In genomic region chr1:133190550-133190949, GRCm38 (mm10) we compare ENCODE assay signal across 16 mouse cellular contexts. TPM values are rescaled to one million over a fixed set of nuclear protein-coding genes. Genes with fewer than 3 reads are reported as not detected.
DNase-seq lines count a peak whose midpoint lies in the region; ATAC-seq lines count a peak whose summit lies in the region.
"Had no signal": no experiment of that assay in that cellular context is flagged by ENCODE, and none has a peak within 500 bp of the region (broad histone marks: within the 10 kb centered on the region; RNA-seq: fewer than 3 reads in every experiment).

No protein-coding gene starts in this region.

- H3K27me3 ChIP-seq in hindbrain, embryonic 13.5 days: no peaks in the 10 kb centered on the region
- H3K27me3 ChIP-seq in hindbrain, embryonic 16.5 days (replicated peaks; ENCODE audit: control insufficient read depth, insufficient read depth, low read length): no peaks in the 10 kb centered on the region
- no peaks in the 10 kb centered on the region for H3K27me3 ChIP-seq in intestine, embryonic 15.5 days (replicated peaks)
- no peaks in the 10 kb centered on the region for H3K27me3 ChIP-seq in stomach, embryonic 14.5 days (ENCODE audit: control insufficient read depth, insufficient read depth, low read length)
- H3K27me3 ChIP-seq: heart, embryonic 13.5 days; midbrain, embryonic 13.5 days had no signal

- 0 out of 2 replicates have a peak overlapping the region, but pooled peaks have one; percentile 4 for H3K27ac ChIP-seq in hindbrain, embryonic 13.5 days
- H3K27ac ChIP-seq in hindbrain, embryonic 16.5 days (ENCODE audit: low read depth, low read length): no peak overlapping the region
- peak overlapping the region; percentile 70 for H3K27ac ChIP-seq in intestine, embryonic 15.5 days
- peak overlapping the region; percentile 41; the same call in 1 of the 2 replicates for H3K27ac ChIP-seq in stomach, embryonic 14.5 days (ENCODE audit: low read length)
- H3K27ac ChIP-seq: forebrain, embryonic 15.5 days; heart, embryonic 13.5 days; left cerebral cortex, adult 2 months had no signal

- 92% methylated on average over 9 of the region's 9 CpGs for WGBS in hindbrain, embryonic 13.5 days
- WGBS in hindbrain, embryonic 16.5 days: 85% methylated on average over 9 of the region's 9 CpGs
- 55% methylated on average over 9 of the region's 9 CpGs for WGBS in intestine, embryonic 15.5 days
- 58% methylated on average over 9 of the region's 9 CpGs for whole genome bisulfite sequencing in stomach, embryonic 14.5 days

- H3K36me3 ChIP-seq in hindbrain, embryonic 13.5 days: peaks cover 8% of the 10 kb centered on the region
- H3K36me3 ChIP-seq in hindbrain, embryonic 16.5 days (ENCODE audit: control insufficient read depth, insufficient read depth, low read length): no peaks in the 10 kb centered on the region
- no peaks in the 10 kb centered on the region for H3K36me3 ChIP-seq in intestine, embryonic 15.5 days
- no peaks in the 10 kb centered on the region; the same call in 1 of the 2 replicates for H3K36me3 ChIP-seq in stomach, embryonic 14.5 days (ENCODE audit: control insufficient read depth, insufficient read depth, low read length)
- H3K36me3 ChIP-seq: forebrain, embryonic 15.5 days had no signal

- no peak overlapping the region for H3K9ac ChIP-seq in hindbrain, embryonic 13.5 days
- no peak overlapping the region for H3K9ac ChIP-seq in hindbrain, embryonic 16.5 days (ENCODE audit: low read depth, low read length)
- no peak overlapping the region for H3K9ac ChIP-seq in intestine, embryonic 15.5 days
- H3K9ac ChIP-seq in stomach, embryonic 14.5 days (replicated peaks; ENCODE audit: low read depth, low read length): no peak overlapping the region
- H3K9ac ChIP-seq: forebrain, embryonic 15.5 days; heart, embryonic 13.5 days; midbrain, embryonic 13.5 days had no signal

- H3K4me2 ChIP-seq in hindbrain, embryonic 13.5 days: no peak overlapping the region
- H3K4me2 ChIP-seq in hindbrain, embryonic 16.5 days (ENCODE audit: low read length): no peak overlapping the region
- no peak overlapping the region for H3K4me2 ChIP-seq in intestine, embryonic 15.5 days (replicated peaks)
- H3K4me2 ChIP-seq in stomach, embryonic 14.5 days (replicated peaks; ENCODE audit: low read depth, low read length): no peak overlapping the region
- H3K4me2 ChIP-seq: forebrain, embryonic 15.5 days; heart, embryonic 13.5 days; midbrain, embryonic 13.5 days had no signal

- no peaks in the 10 kb centered on the region for H3K9me3 ChIP-seq in hindbrain, embryonic 13.5 days
- no peaks in the 10 kb centered on the region for H3K9me3 ChIP-seq in hindbrain, embryonic 16.5 days (ENCODE audit: control insufficient read depth, low read length)
- no peaks in the 10 kb centered on the region for H3K9me3 ChIP-seq in intestine, embryonic 15.5 days
- H3K9me3 ChIP-seq in stomach, embryonic 14.5 days (ENCODE audit: control insufficient read depth, low read depth, low read length): no peaks in the 10 kb centered on the region
- H3K9me3 ChIP-seq: forebrain, embryonic 15.5 days; midbrain, embryonic 13.5 days had no signal

- no peak for ATAC-seq in hindbrain, embryonic 13.5 days (ENCODE audit: low FRiP score)
- no peak for ATAC-seq in hindbrain, embryonic 16.5 days
- ATAC-seq in intestine, embryonic 15.5 days: peak; percentile 97
- peak; percentile 70 for ATAC-seq in stomach, embryonic 14.5 days (ENCODE audit: insufficient number of reproducible peaks, insufficient read depth, low FRiP score, low read depth)
- ATAC-seq: forebrain, embryonic 15.5 days; midbrain, embryonic 13.5 days had no signal

- peaks cover 70% of the 10 kb centered on the region for H3K4me1 ChIP-seq in hindbrain, embryonic 13.5 days (replicated peaks)
- H3K4me1 ChIP-seq in hindbrain, embryonic 16.5 days (ENCODE audit: control insufficient read depth, insufficient read depth, low read depth, low read length): peaks cover 20% of the 10 kb centered on the region
- 0 out of 2 replicates have a peak, but pooled peaks cover 11% of the 10 kb centered on the region for H3K4me1 ChIP-seq in intestine, embryonic 15.5 days (replicated peaks)
- H3K4me1 ChIP-seq in stomach, embryonic 14.5 days (ENCODE audit: control insufficient read depth, insufficient read depth, low read length): no peaks in the 10 kb centered on the region

- H3K4me3 ChIP-seq in hindbrain, embryonic 13.5 days: no peak overlapping the region
- no peak overlapping the region for H3K4me3 ChIP-seq in hindbrain, embryonic 16.5 days (ENCODE audit: low read length)
- no peak overlapping the region for H3K4me3 ChIP-seq in intestine, embryonic 15.5 days (replicated peaks)
- H3K4me3 ChIP-seq in stomach, embryonic 14.5 days (ENCODE audit: low read depth, low read length): no peak overlapping the region
- H3K4me3 ChIP-seq: forebrain, embryonic 15.5 days; heart, embryonic 13.5 days; left cerebral cortex, adult 2 months; midbrain, embryonic 13.5 days; myocyte had no signal

- peak; percentile 40 for DNase-seq in thymus, postnatal 25 days
- no peak for DNase-seq in testis, postnatal 10 days (ENCODE audit: low spot score)
- DNase-seq in heart, adult 18-20 months: no peak
- DNase-seq in kidney, postnatal 10 days: no peak
- DNase-seq: cerebellum, postnatal 14 days; heart, postnatal 36 days; lung, postnatal 4 days had no signal

RNA-seq across cellular contexts. Expression of gene Plekha6, which starts 26.5 kb away (rescaled TPM):
- 20.4 and 20.7 TPM in 2 replicates for polyA plus RNA-seq in hindbrain, embryonic 13.5 days (2015; fragmentation: Nextera tagmentation; extraction: Ambion mirVana)
- 15.0 TPM in 2 replicates for polyA plus RNA-seq in hindbrain, embryonic 16.5 days (2015; fragmentation: Nextera tagmentation; extraction: Ambion mirVana)
- polyA plus RNA-seq in intestine, embryonic 15.5 days (2015; fragmentation: Nextera tagmentation; extraction: Ambion mirVana): 13.7 and 15.3 TPM in 2 replicates
- 19.8 and 21.7 TPM in 2 replicates for polyA plus RNA-seq in stomach, embryonic 14.5 days (2014; fragmentation: Nextera tagmentation; extraction: Ambion mirVana)
- 10 to 100 TPM; 40.5 to 47.7 TPM for total RNA-seq in heart, adult 18-20 months (2021)

RNA-seq across cellular contexts. Expression of gene Ppp1r15b, which starts 59.6 kb away (rescaled TPM):
- polyA plus RNA-seq in hindbrain, embryonic 13.5 days (2015; fragmentation: Nextera tagmentation; extraction: Ambion mirVana): 29.2 TPM in 2 replicates
- 22.2 and 29.1 TPM in 2 replicates for polyA plus RNA-seq in hindbrain, embryonic 16.5 days (2015; fragmentation: Nextera tagmentation; extraction: Ambion mirVana)
- 46.7 and 46.9 TPM in 2 replicates for polyA plus RNA-seq in intestine, embryonic 15.5 days (2015; fragmentation: Nextera tagmentation; extraction: Ambion mirVana)
- polyA plus RNA-seq in stomach, embryonic 14.5 days (2014; fragmentation: Nextera tagmentation; extraction: Ambion mirVana): 43.2 and 45.4 TPM in 2 replicates
- 10 to 100 TPM; 21.6 to 23.1 TPM for total RNA-seq in heart, adult 18-20 months (2021)

Comparison
In these comparisons a context has a peak if more than half of its experiments do, and no peak if none do; other contexts are left out.
1. ATAC-seq: peak in intestine, embryonic 15.5 days (single experiment) and stomach, embryonic 14.5 days (single experiment); none in hindbrain, embryonic 13.5 days (single experiment) and hindbrain, embryonic 16.5 days (single experiment).